Mouse (Mus musculus): ENCODE results near the gene Dlg2. TPM values are rescaled to one million over a fixed set of nuclear protein-coding genes. Genes with fewer than 3 reads are reported as not detected.

Gene Dlg2
- polyA plus RNA-seq, 1 experiment from 2014 or later: 30.0 TPM

- DNase-seq (ENCODE audit: low spot score): no peak
These were observed 1678.1 kb downstream of the Dlg2 start for GRCm38 (mm10) chr7:92154603-92155002.

GRCm38 (mm10) chr7:92163150-92163549, 1686.7 kb downstream of the Dlg2 start:
- no peak overlapping the region for H3K9ac ChIP-seq
- H3K9me3 ChIP-seq (ENCODE audit: control insufficient read depth, low read length): no peaks in the 10 kb centered on the region
- H3K27me3 ChIP-seq (ENCODE audit: control insufficient read depth, insufficient read depth, low read length): no peaks in the 10 kb centered on the region
- H3K4me2 ChIP-seq (replicated peaks): no peak overlapping the region
- ATAC-seq (ENCODE audit: low FRiP score): no peak
- no peaks in the 10 kb centered on the region for H3K4me1 ChIP-seq (replicated peaks; ENCODE audit: control insufficient read depth, insufficient read depth, low read length)
- H3K4me3 ChIP-seq (replicated peaks; ENCODE audit: low read length): no peak overlapping the region
- WGBS: 94% methylated on average over 2 of the region's 2 CpGs
- no peaks in the 10 kb centered on the region for H3K36me3 ChIP-seq (replicated peaks; ENCODE audit: control insufficient read depth, insufficient read depth)
- H3K27ac ChIP-seq: no peak overlapping the region
- no peak for DNase-seq (ENCODE audit: low spot score)

More at GRCm38 (mm10) chr7:92154603-92155002, 1678.1 kb downstream of the Dlg2 start:
- Histone ChIP-seq H3K36me3 (replicated peaks; ENCODE audit: control insufficient read depth, insufficient read depth) (no peaks in the 10 kb centered on the region), H3K4me2 (replicated peaks) (no peak overlapping the region), H3K27me3 (ENCODE audit: control insufficient read depth, insufficient read depth, low read length) (no peaks in the 10 kb centered on the region), H3K27ac (no peak overlapping the region), H3K9me3 (ENCODE audit: control insufficient read depth, low read length) (no peaks in the 10 kb centered on the region), H3K9ac (no peak overlapping the region), H3K4me3 (replicated peaks; ENCODE audit: low read length) (no peak overlapping the region), H3K4me1 (replicated peaks; ENCODE audit: control insufficient read depth, insufficient read depth, low read length) (no peaks in the 10 kb centered on the region)
- ATAC-seq (ENCODE audit: low FRiP score): no peak

GRCm38 (mm10) chr7:92164316-92164715, 1687.8 kb downstream of the Dlg2 start:
- ATAC-seq (ENCODE audit: low FRiP score) (no peak), DNase-seq (ENCODE audit: low spot score) (no peak)
- no peak overlapping the region for H3K9ac ChIP-seq
- H3K4me2 ChIP-seq (replicated peaks): no peak overlapping the region
- H3K4me3 ChIP-seq (replicated peaks; ENCODE audit: low read length): no peak overlapping the region
- H3K27me3 ChIP-seq (ENCODE audit: control insufficient read depth, insufficient read depth, low read length): no peaks in the 10 kb centered on the region
- H3K27ac ChIP-seq: no peak overlapping the region
- WGBS: 86% methylated on average over 2 of the region's 2 CpGs
- H3K9me3 ChIP-seq (ENCODE audit: control insufficient read depth, low read length): no peaks in the 10 kb centered on the region
- no peaks in the 10 kb centered on the region for H3K4me1 ChIP-seq (replicated peaks; ENCODE audit: control insufficient read depth, insufficient read depth, low read length)
- H3K36me3 ChIP-seq (replicated peaks; ENCODE audit: control insufficient read depth, insufficient read depth): no peaks in the 10 kb centered on the region

- Histone ChIP-seq H3K27me3 (ENCODE audit: control insufficient read depth, insufficient read depth, low read length) (no peaks in the 10 kb centered on the region), H3K9me3 (ENCODE audit: control insufficient read depth, low read length) (no peaks in the 10 kb centered on the region), H3K4me1 (replicated peaks; ENCODE audit: control insufficient read depth, insufficient read depth, low read length) (no peaks in the 10 kb centered on the region), H3K36me3 (replicated peaks; ENCODE audit: control insufficient read depth, insufficient read depth) (no peaks in the 10 kb centered on the region), H3K9ac (no peak overlapping the region), H3K27ac (no peak overlapping the region), H3K4me2 (replicated peaks) (no peak overlapping the region), H3K4me3 (replicated peaks; ENCODE audit: low read length) (no peak overlapping the region)
- 89% methylated on average over 6 of the region's 6 CpGs for WGBS
- DNase-seq (ENCODE audit: low spot score) (no peak), ATAC-seq (ENCODE audit: low FRiP score) (no peak)
These were observed 1688.5 kb downstream of the Dlg2 start for GRCm38 (mm10) chr7:92164875-92165518.

GRCm38 (mm10) chr7:92180029-92180428, 1703.6 kb downstream of the Dlg2 start:
- Histone ChIP-seq H3K27ac (no peak overlapping the region), H3K27me3 (ENCODE audit: control insufficient read depth, insufficient read depth, low read length) (peaks cover 6% of the 10 kb centered on the region; the same call in 1 of the 2 replicates), H3K4me1 (replicated peaks; ENCODE audit: control insufficient read depth, insufficient read depth, low read length) (peaks cover 4% of the 10 kb centered on the region; the same call in 1 of the 2 replicates), H3K4me3 (replicated peaks; ENCODE audit: low read length) (no peak overlapping the region), H3K9me3 (ENCODE audit: control insufficient read depth, low read length) (no peaks in the 10 kb centered on the region), H3K36me3 (replicated peaks; ENCODE audit: control insufficient read depth, insufficient read depth) (no peaks in the 10 kb centered on the region), H3K4me2 (replicated peaks) (peak overlapping the region; percentile 59), H3K9ac (no peak overlapping the region)
- DNase-seq (ENCODE audit: low spot score) (no peak), ATAC-seq (ENCODE audit: low FRiP score) (no peak)
- 32% methylated on average over 5 of the region's 5 CpGs for WGBS

GRCm38 (mm10) chr7:92180591-92181587, 1704.4 kb downstream of the Dlg2 start:
- Histone ChIP-seq H3K4me1 (replicated peaks; ENCODE audit: control insufficient read depth, insufficient read depth, low read length) (peaks cover 4% of the 10 kb centered on the region; the same call in 1 of the 2 replicates), H3K27ac (no peak overlapping the region), H3K9ac (peak overlapping the region; percentile 30; the same call in 1 of the 2 replicates), H3K4me3 (replicated peaks; ENCODE audit: low read length) (peak overlapping the region; percentile 28), H3K9me3 (ENCODE audit: control insufficient read depth, low read length) (no peaks in the 10 kb centered on the region), H3K36me3 (replicated peaks; ENCODE audit: control insufficient read depth, insufficient read depth) (no peaks in the 10 kb centered on the region), H3K4me2 (replicated peaks) (peak overlapping the region; percentile 59), H3K27me3 (ENCODE audit: control insufficient read depth, insufficient read depth, low read length) (peaks cover 6% of the 10 kb centered on the region; the same call in 1 of the 2 replicates)
- 19% methylated on average over 29 of the region's 29 CpGs for WGBS
- DNase-seq (ENCODE audit: low spot score) (peak; percentile 30), ATAC-seq (ENCODE audit: low FRiP score) (peak; percentile 78)

- Histone ChIP-seq H3K4me1 (replicated peaks; ENCODE audit: control insufficient read depth, insufficient read depth, low read length) (peaks cover 4% of the 10 kb centered on the region; the same call in 1 of the 2 replicates), H3K9me3 (ENCODE audit: control insufficient read depth, low read length) (no peaks in the 10 kb centered on the region), H3K4me2 (replicated peaks) (0 out of 2 replicates have a peak overlapping the region, but pooled peaks have one; percentile 3), H3K27ac (no peak overlapping the region), H3K27me3 (ENCODE audit: control insufficient read depth, insufficient read depth, low read length) (peaks cover 6% of the 10 kb centered on the region; the same call in 1 of the 2 replicates), H3K9ac (no peak overlapping the region), H3K36me3 (replicated peaks; ENCODE audit: control insufficient read depth, insufficient read depth) (no peaks in the 10 kb centered on the region), H3K4me3 (replicated peaks; ENCODE audit: low read length) (no peak overlapping the region)
- ATAC-seq (ENCODE audit: low FRiP score) (no peak), DNase-seq (ENCODE audit: low spot score) (no peak)
- WGBS: 13% methylated on average over 10 of the region's 10 CpGs
These were observed 1705.6 kb downstream of the Dlg2 start for GRCm38 (mm10) chr7:92181959-92182612.

GRCm38 (mm10) chr7:92184371-92185059, 1708.0 kb downstream of the Dlg2 start:
- peaks cover 6% of the 10 kb centered on the region; the same call in 1 of the 2 replicates for H3K27me3 ChIP-seq (ENCODE audit: control insufficient read depth, insufficient read depth, low read length)
- no peaks in the 10 kb centered on the region for H3K36me3 ChIP-seq (replicated peaks; ENCODE audit: control insufficient read depth, insufficient read depth)
- ATAC-seq (ENCODE audit: low FRiP score) (no peak), DNase-seq (ENCODE audit: low spot score) (no peak)
- no peak overlapping the region for H3K9ac ChIP-seq
- no peaks in the 10 kb centered on the region for H3K9me3 ChIP-seq (ENCODE audit: control insufficient read depth, low read length)
- no peak overlapping the region for H3K4me3 ChIP-seq (replicated peaks; ENCODE audit: low read length)
- WGBS: 87% methylated on average over 7 of the region's 7 CpGs
- H3K4me2 ChIP-seq (replicated peaks): no peak overlapping the region
- no peak overlapping the region for H3K27ac ChIP-seq
- peaks cover 4% of the 10 kb centered on the region; the same call in 1 of the 2 replicates for H3K4me1 ChIP-seq (replicated peaks; ENCODE audit: control insufficient read depth, insufficient read depth, low read length)

Data from hindbrain, embryonic 14.5 days (tissue).